28 mouse cellular contexts compared by ENCODE assay signal in genomic region chr9:21107607-21108237, GRCm38 (mm10). TPM values are rescaled to one million over a fixed set of nuclear protein-coding genes. Genes with fewer than 3 reads are reported as not detected.
DNase-seq lines count a peak whose midpoint lies in the region; ATAC-seq lines count a peak whose summit lies in the region.
"Had no signal": no experiment of that assay in that cellular context is flagged by ENCODE, and none has a peak within 500 bp of the region (broad histone marks: within the 10 kb centered on the region; RNA-seq: fewer than 3 reads in every experiment).

No protein-coding gene starts in this region.

- 48% methylated on average over 23 of the region's 23 CpGs for WGBS in kidney, embryonic 14.5 days
- 42% methylated on average over 23 of the region's 23 CpGs for WGBS in intestine, embryonic 16.5 days
- 45% methylated on average over 23 of the region's 23 CpGs for WGBS in stomach, embryonic 15.5 days

- no peak overlapping the region for H3K9ac ChIP-seq in kidney, embryonic 14.5 days (ENCODE audit: low read depth, low read length)
- no peak overlapping the region for H3K9ac ChIP-seq in intestine, embryonic 16.5 days (ENCODE audit: low read depth, low read length)
- H3K9ac ChIP-seq in stomach, embryonic 15.5 days = no peak overlapping the region
- H3K9ac ChIP-seq: heart, embryonic 15.5 days; lung, embryonic 14.5 days; midbrain, embryonic 15.5 days; neural tube, embryonic 15.5 days had no signal

- H3K4me1 ChIP-seq in kidney, embryonic 14.5 days (ENCODE audit: control insufficient read depth, insufficient read depth, low read length) = no peaks in the 10 kb centered on the region
- 0 out of 2 replicates have a peak, but pooled peaks cover 4% of the 10 kb centered on the region for H3K4me1 ChIP-seq in intestine, embryonic 16.5 days (ENCODE audit: control insufficient read depth, insufficient read depth, low read length)
- no peaks in the 10 kb centered on the region for H3K4me1 ChIP-seq in stomach, embryonic 15.5 days
- H3K4me1 ChIP-seq: heart, embryonic 10.5 days; heart, embryonic 15.5 days; midbrain, embryonic 15.5 days; neural tube, embryonic 15.5 days had no signal

- H3K4me3 ChIP-seq in kidney, embryonic 14.5 days (ENCODE audit: low read length) = no peak overlapping the region
- H3K4me3 ChIP-seq in intestine, embryonic 16.5 days (ENCODE audit: low read length) = no peak overlapping the region
- no peak overlapping the region for H3K4me3 ChIP-seq in stomach, embryonic 15.5 days (replicated peaks)
- H3K4me3 ChIP-seq: erythroblast, embryonic 14.5 days; heart, embryonic 10.5 days; heart, embryonic 15.5 days; midbrain, embryonic 10.5 days; midbrain, embryonic 15.5 days; neural tube, embryonic 15.5 days had no signal

- DNase-seq in kidney, postnatal 4 days = no peak
- peak; percentile 36 for DNase-seq in ES-CJ7 (ENCODE audit: low read depth, low spot score)
- DNase-seq in thymus, postnatal 25 days = no peak
- DNase-seq in cerebellum, adult 9-11 months = no peak
- no peak for DNase-seq in yolk sac, embryonic 10.5 days (ENCODE audit: low spot score)
- DNase-seq: adrenal gland, postnatal 10 days; cerebellum, postnatal 10 days; gastrocnemius, postnatal 25 days; heart, adult 11 months; kidney, adult 9 months; kidney, postnatal 14 days; lung, embryonic 14.5 days; retina, postnatal 1 day; right cerebral cortex, postnatal 14 days; thymus, adult 18-20 months; thymus, postnatal 36 days had no signal

- peaks cover 6% of the 10 kb centered on the region; the same call in 1 of the 2 replicates for H3K36me3 ChIP-seq in kidney, embryonic 14.5 days (ENCODE audit: control insufficient read depth, insufficient read depth, low read length)
- H3K36me3 ChIP-seq in intestine, embryonic 16.5 days (ENCODE audit: control insufficient read depth, insufficient read depth, low read length) = no peaks in the 10 kb centered on the region
- H3K36me3 ChIP-seq in stomach, embryonic 15.5 days = no peaks in the 10 kb centered on the region
- H3K36me3 ChIP-seq: midbrain, embryonic 15.5 days had no signal

- no peaks in the 10 kb centered on the region for H3K27me3 ChIP-seq in kidney, embryonic 14.5 days (ENCODE audit: control insufficient read depth, insufficient read depth, low read length)
- no peaks in the 10 kb centered on the region for H3K27me3 ChIP-seq in intestine, embryonic 16.5 days (replicated peaks; ENCODE audit: control insufficient read depth, insufficient read depth, low read length)
- no peaks in the 10 kb centered on the region for H3K27me3 ChIP-seq in stomach, embryonic 15.5 days (replicated peaks)
- H3K27me3 ChIP-seq: heart, embryonic 15.5 days; midbrain, embryonic 15.5 days; neural tube, embryonic 15.5 days had no signal

- no peak overlapping the region for H3K4me2 ChIP-seq in kidney, embryonic 14.5 days (replicated peaks; ENCODE audit: low read depth, low read length)
- H3K4me2 ChIP-seq in intestine, embryonic 16.5 days (ENCODE audit: low read depth, low read length) = no peak overlapping the region
- no peak overlapping the region for H3K4me2 ChIP-seq in stomach, embryonic 15.5 days
- H3K4me2 ChIP-seq: heart, embryonic 15.5 days; lung, embryonic 14.5 days; midbrain, embryonic 15.5 days; neural tube, embryonic 15.5 days had no signal

- ATAC-seq in kidney, embryonic 14.5 days (ENCODE audit: low FRiP score, low TSS enrichment) = peak; percentile 11; the same call in 1 of the 2 replicates
- peak; percentile 43 for ATAC-seq in intestine, embryonic 16.5 days
- 0 out of 2 replicates have a peak, but pooled peaks have one; percentile 20 for ATAC-seq in stomach, embryonic 15.5 days (ENCODE audit: insufficient read depth, low FRiP score, low read depth)
- ATAC-seq: activated CD4-positive, CD25-positive, alpha-beta regulatory T cell, adult 4 months; inflammation-experienced regulatory T-cells, adult 6 months; midbrain, embryonic 15.5 days had no signal

- H3K9me3 ChIP-seq in kidney, embryonic 14.5 days (ENCODE audit: control insufficient read depth, low read length) = no peaks in the 10 kb centered on the region
- no peaks in the 10 kb centered on the region for H3K9me3 ChIP-seq in intestine, embryonic 16.5 days (ENCODE audit: control insufficient read depth, low read length)
- no peaks in the 10 kb centered on the region for H3K9me3 ChIP-seq in stomach, embryonic 15.5 days
- H3K9me3 ChIP-seq: heart, embryonic 10.5 days; heart, embryonic 15.5 days; midbrain, embryonic 10.5 days; midbrain, embryonic 15.5 days; neural tube, embryonic 15.5 days had no signal

- H3K27ac ChIP-seq in kidney, embryonic 14.5 days (ENCODE audit: low read depth, low read length) = no peak overlapping the region
- H3K27ac ChIP-seq in intestine, embryonic 16.5 days (ENCODE audit: low read length) = no peak overlapping the region
- H3K27ac ChIP-seq in stomach, embryonic 15.5 days = no peak overlapping the region
- H3K27ac ChIP-seq: heart, embryonic 10.5 days; heart, embryonic 15.5 days; midbrain, embryonic 10.5 days; midbrain, embryonic 15.5 days; neural tube, embryonic 15.5 days had no signal

RNA-seq across cellular contexts. Expression of gene Raver1, which starts 15.9 kb away (rescaled TPM):
- 70.6 and 96.0 TPM in 2 replicates for polyA plus RNA-seq in kidney, embryonic 14.5 days (2014; fragmentation: Nextera tagmentation; extraction: Ambion mirVana)
- polyA plus RNA-seq in intestine, embryonic 16.5 days (2015; fragmentation: Nextera tagmentation; extraction: Ambion mirVana) = 57.7 and 64.7 TPM in 2 replicates
- 48.3 and 60.9 TPM in 2 replicates for polyA plus RNA-seq in stomach, embryonic 15.5 days (2015; fragmentation: Nextera tagmentation; extraction: Ambion mirVana)

RNA-seq across cellular contexts. Expression of gene Gm38431, which starts 15.9 kb away (rescaled TPM):
- polyA plus RNA-seq in kidney, embryonic 14.5 days (2014; fragmentation: Nextera tagmentation; extraction: Ambion mirVana) = 2.8 and 3.1 TPM in 2 replicates
- polyA plus RNA-seq in intestine, embryonic 16.5 days (2015; fragmentation: Nextera tagmentation; extraction: Ambion mirVana) = 2.5 and 2.9 TPM in 2 replicates
- 1.6 and 1.7 TPM in 2 replicates for polyA plus RNA-seq in stomach, embryonic 15.5 days (2015; fragmentation: Nextera tagmentation; extraction: Ambion mirVana)

RNA-seq across cellular contexts. Expression of gene Tyk2, which starts 23.3 kb away (rescaled TPM):
- 5.6 and 8.7 TPM in 2 replicates for polyA plus RNA-seq in kidney, embryonic 14.5 days (2014; fragmentation: Nextera tagmentation; extraction: Ambion mirVana)
- polyA plus RNA-seq in intestine, embryonic 16.5 days (2015; fragmentation: Nextera tagmentation; extraction: Ambion mirVana) = 17.0 and 18.1 TPM in 2 replicates
- 13.6 and 15.8 TPM in 2 replicates for polyA plus RNA-seq in stomach, embryonic 15.5 days (2015; fragmentation: Nextera tagmentation; extraction: Ambion mirVana)

RNA-seq across cellular contexts. Expression of gene Fdx1l, which starts 34.3 kb away (rescaled TPM):
- 62.6 and 82.3 TPM in 2 replicates for polyA plus RNA-seq in kidney, embryonic 14.5 days (2014; fragmentation: Nextera tagmentation; extraction: Ambion mirVana)
- 63.3 and 69.8 TPM in 2 replicates for polyA plus RNA-seq in intestine, embryonic 16.5 days (2015; fragmentation: Nextera tagmentation; extraction: Ambion mirVana)
- polyA plus RNA-seq in stomach, embryonic 15.5 days (2015; fragmentation: Nextera tagmentation; extraction: Ambion mirVana) = 57.6 and 58.0 TPM in 2 replicates

RNA-seq across cellular contexts. Expression of gene Gm49373, which starts 34.8 kb away (rescaled TPM):
- polyA plus RNA-seq in kidney, embryonic 14.5 days (2014; fragmentation: Nextera tagmentation; extraction: Ambion mirVana) = 0.64 and 0.90 TPM in 2 replicates
- polyA plus RNA-seq in intestine, embryonic 16.5 days (2015; fragmentation: Nextera tagmentation; extraction: Ambion mirVana) = 0.44 and 0.55 TPM in 2 replicates
- 0.58 and 0.82 TPM in 2 replicates for polyA plus RNA-seq in stomach, embryonic 15.5 days (2015; fragmentation: Nextera tagmentation; extraction: Ambion mirVana)
- polyA plus RNA-seq: activated CD4-positive, CD25-positive, alpha-beta regulatory T cell, adult 4 months; embryonic facial prominence, embryonic 14.5 days; inflammation-experienced regulatory T-cells, adult 6 months had no signal
